Mouse (Mus musculus): ENCODE results near the gene Nipal1. TPM values are rescaled to one million over a fixed set of nuclear protein-coding genes. Genes with fewer than 3 reads are reported as not detected.

The Nipal1 gene
- total and polyA plus RNA-seq, 3 experiments, result 0.35 TPM; not detected in 2

- no peak for TF ChIP-seq MAFK (IDR thresholded peaks at IDR 0.05; ENCODE audit: borderline replicate concordance, low read depth, low read length)
- H3K79me2 ChIP-seq (ENCODE audit: control insufficient read depth, insufficient read depth, low read length, poor library complexity), result no peaks in the 10 kb centered on the region
- no peak for DNase-seq (ENCODE audit: low read depth, low spot score)
- no peak overlapping the region for H3K4me3 ChIP-seq (ENCODE audit: control insufficient read depth in 1 of 2, insufficient read depth in 1 of 2, low read depth in 2 of 2, low read length in 2 of 2)
- H3K27ac ChIP-seq (ENCODE audit: control insufficient read depth, low read depth, low read length), result no peak overlapping the region
- no peaks in the 10 kb centered on the region for H3K36me3 ChIP-seq (ENCODE audit: control insufficient read depth in 1 of 2, insufficient read depth in 2 of 2, low read length in 2 of 2)
- no peaks in the 10 kb centered on the region for H3K4me1 ChIP-seq (ENCODE audit: control insufficient read depth in 1 of 2, insufficient read depth in 2 of 2, low read length in 2 of 2)
- H3K9ac ChIP-seq (ENCODE audit: control insufficient read depth, low read depth, low read length, poor library complexity, severe bottlenecking), result no peak overlapping the region
- peaks cover 0 to 2% of the 10 kb centered on the region in 2 experiments; a peak in 2 of 4 replicates for H3K27me3 ChIP-seq (ENCODE audit: control insufficient read depth in 1 of 2, insufficient read depth in 2 of 2, low read length in 2 of 2)
- no peaks in the 10 kb centered on the region for H3K9me3 ChIP-seq (replicated peaks; ENCODE audit: insufficient read depth, low read length)
Measured at GRCm38 (mm10) chr5:72603138-72603537, 44.5 kb upstream of the Nipal1 start.

- Histone ChIP-seq H3K9ac (ENCODE audit: control insufficient read depth, low read depth, low read length, poor library complexity, severe bottlenecking) (no peak overlapping the region), H3K4me1 (ENCODE audit: control insufficient read depth in 1 of 2, insufficient read depth in 2 of 2, low read length in 2 of 2) (no peaks in the 10 kb centered on the region), H3K79me2 (ENCODE audit: control insufficient read depth, insufficient read depth, low read length, poor library complexity) (no peaks in the 10 kb centered on the region), H3K36me3 (ENCODE audit: control insufficient read depth in 1 of 2, insufficient read depth in 2 of 2, low read length in 2 of 2) (no peaks in the 10 kb centered on the region), H3K27me3 (ENCODE audit: control insufficient read depth in 1 of 2, insufficient read depth in 2 of 2, low read length in 2 of 2) (peaks cover 0 to 4% of the 10 kb centered on the region in 2 experiments; a peak in 3 of 4 replicates), H3K9me3 (replicated peaks; ENCODE audit: insufficient read depth, low read length) (no peaks in the 10 kb centered on the region), H3K4me3 (ENCODE audit: control insufficient read depth in 1 of 2, insufficient read depth in 1 of 2, low read depth in 2 of 2, low read length in 2 of 2) (no peak overlapping the region), H3K27ac (ENCODE audit: control insufficient read depth, low read depth, low read length) (no peak overlapping the region)
- no peak for DNase-seq (ENCODE audit: low read depth, low spot score)
- TF ChIP-seq ETS1 (IDR thresholded peaks at IDR 0.05; ENCODE audit: low read depth, low read length) (no peak), RAD21 (IDR thresholded peaks at IDR 0.05; ENCODE audit: low read depth, low read length) (no peak)
Measured at GRCm38 (mm10) chr5:72617413-72617812, 30.2 kb upstream of the Nipal1 start.

- H3K36me3 ChIP-seq (ENCODE audit: control insufficient read depth in 1 of 2, insufficient read depth in 2 of 2, low read length in 2 of 2), result no peaks in the 10 kb centered on the region
- no peaks in the 10 kb centered on the region for H3K9me3 ChIP-seq (replicated peaks; ENCODE audit: insufficient read depth, low read length)
- H3K4me3 ChIP-seq (ENCODE audit: control insufficient read depth in 1 of 2, insufficient read depth in 1 of 2, low read depth in 2 of 2, low read length in 2 of 2), result no peak overlapping the region
- H3K27me3 ChIP-seq (ENCODE audit: control insufficient read depth in 1 of 2, insufficient read depth in 2 of 2, low read length in 2 of 2), result peaks cover 0 to 3% of the 10 kb centered on the region in 2 experiments
- TF ChIP-seq MAZ (IDR thresholded peaks at IDR 0.05; ENCODE audit: low read depth, low read length) (no peak), MYC (IDR thresholded peaks at IDR 0.05; ENCODE audit: low read depth, low read length) (no peak), GATA1 (IDR thresholded peaks at IDR 0.05; ENCODE audit: low read depth, low read length) (no peak), ZC3H11A (IDR thresholded peaks at IDR 0.05; ENCODE audit: low read depth, low read length) (no peak), KAT2A (conservative IDR thresholded peaks at IDR 0.05; ENCODE audit: low read depth, low read length) (no peak), TAL1 (IDR thresholded peaks at IDR 0.05; ENCODE audit: low read length) (no peak), SMC3 (IDR thresholded peaks at IDR 0.05; ENCODE audit: low read depth, low read length) (peak; percentile 19; the same call in 1 of the 2 replicates), CTCF (IDR thresholded peaks at IDR 0.05 in 2 of 3, conservative IDR thresholded peaks at IDR 0.05 in 1 of 3; ENCODE audit: control insufficient read depth in 1 of 3, insufficient read depth in 1 of 3, low read depth in 2 of 3, low read length in 3 of 3, poor library complexity in 1 of 3, severe bottlenecking in 1 of 3) (peak in 1 of 3 experiments; percentile 13; a peak in 1 of 6 replicates), TCF12 (IDR thresholded peaks at IDR 0.05; ENCODE audit: low read depth, low read length) (no peak), TBP (IDR thresholded peaks at IDR 0.05; ENCODE audit: low read depth, low read length) (no peak), E2F4 (IDR thresholded peaks at IDR 0.05; ENCODE audit: borderline replicate concordance, low read depth, low read length) (no peak), GABPA (IDR thresholded peaks at IDR 0.05; ENCODE audit: low read depth, low read length) (no peak), RAD21 (IDR thresholded peaks at IDR 0.05; ENCODE audit: low read depth, low read length) (peak; percentile 9), ZKSCAN1 (IDR thresholded peaks at IDR 0.05; ENCODE audit: low read depth, low read length) (no peak), EP300 (IDR thresholded peaks at IDR 0.05; ENCODE audit: low read depth in 1 of 2, low read length in 2 of 2) (no peak)
- no peaks in the 10 kb centered on the region for H3K79me2 ChIP-seq (ENCODE audit: control insufficient read depth, insufficient read depth, low read length, poor library complexity)
- no peak overlapping the region for H3K9ac ChIP-seq (ENCODE audit: control insufficient read depth, low read depth, low read length, poor library complexity, severe bottlenecking)
- DNase-seq (ENCODE audit: low read depth, low spot score), result no peak
- H3K27ac ChIP-seq (ENCODE audit: control insufficient read depth, low read depth, low read length), result no peak overlapping the region
- H3K4me1 ChIP-seq (ENCODE audit: control insufficient read depth in 1 of 2, insufficient read depth in 2 of 2, low read length in 2 of 2), result no peaks in the 10 kb centered on the region
Measured at GRCm38 (mm10) chr5:72621022-72621421, 26.6 kb upstream of the Nipal1 start.
